Mouse (Mus musculus): ENCODE results near the gene S100a5.

DNA sequence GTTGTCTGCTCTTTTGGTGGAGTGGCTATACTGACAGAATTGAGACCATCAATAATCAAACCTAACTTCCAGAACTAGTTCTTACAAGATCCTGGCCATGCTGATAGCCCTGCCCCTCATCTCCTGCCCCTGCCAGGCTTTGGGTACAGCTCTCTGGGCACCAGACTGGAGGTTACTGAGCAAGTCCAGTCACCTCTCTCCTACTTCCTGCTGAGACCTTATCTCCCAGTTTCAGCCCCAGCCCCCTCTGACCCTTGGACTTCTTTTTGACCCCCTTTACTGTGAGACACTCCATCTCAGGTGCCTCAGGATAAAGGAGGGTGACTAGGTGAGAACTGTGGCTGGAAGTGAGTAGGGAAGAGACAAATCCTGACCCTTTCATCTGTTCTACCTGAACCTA lies 779 bp downstream of the S100a5 start:
- TF ChIP-seq CTCF (IDR thresholded peaks at IDR 0.05; ENCODE audit: insufficient read depth, low read length) = no peak
- TF ChIP-seq POLR2A (IDR thresholded peaks at IDR 0.05; ENCODE audit: borderline replicate concordance, extremely low read depth, low read depth, low read length) = no peak
